Mouse (Mus musculus): Measurements from ENCODE around the gene Olfr552. TPM values are rescaled to one million over a fixed set of nuclear protein-coding genes. Genes with fewer than 3 reads are reported as not detected.
"Not testable (repeated sequence)": the region's sequence is repeated elsewhere in the genome, so short reads cannot be mapped to it uniquely, and the experiment has no call there.

The Olfr552 gene
- polyA plus RNA-seq, 1 experiment from 2014 or later: not detected

DNA sequence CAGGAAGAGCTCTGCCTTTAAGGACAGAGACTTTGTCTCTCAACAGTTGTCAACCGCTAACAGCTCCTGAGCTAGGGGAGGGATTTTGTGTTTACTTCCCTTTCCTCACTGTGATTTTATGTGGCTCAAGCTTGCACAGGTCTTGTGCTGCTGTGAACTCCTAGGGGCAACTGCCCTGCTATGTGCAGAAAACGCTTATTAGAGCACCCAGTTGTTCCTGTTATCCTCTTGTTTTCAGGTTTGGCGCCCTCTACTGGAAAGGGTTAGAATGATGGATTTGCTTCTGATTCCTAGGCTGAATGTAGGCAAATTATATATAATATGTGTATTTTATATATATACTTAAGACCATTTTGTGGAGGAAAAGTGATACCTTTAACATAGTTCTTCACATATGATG, 39.1 kb downstream of the Olfr552 start:
- no peaks in the 10 kb centered on the region for H3K4me1 ChIP-seq (ENCODE audit: insufficient read depth, low read depth, low read length)
- no peak overlapping the region for H3K4me3 ChIP-seq (ENCODE audit: low read depth, low read length)
- WGBS: 24% methylated on average over 3 of the region's 3 CpGs
- H3K9ac ChIP-seq (replicated peaks; ENCODE audit: low read depth): no peak overlapping the region
- no peaks in the 10 kb centered on the region for H3K36me3 ChIP-seq (ENCODE audit: insufficient read depth, low read length)
- no peak overlapping the region for H3K27ac ChIP-seq (ENCODE audit: low read length)
- H3K27me3 ChIP-seq (replicated peaks; ENCODE audit: insufficient read depth, low read length): no peaks in the 10 kb centered on the region
- ATAC-seq: no peak
- TF ChIP-seq EP300 (IDR thresholded peaks at IDR 0.05): no peak
- peak; percentile 74 for TF ChIP-seq CTCF (IDR thresholded peaks at IDR 0.05)
- H3K4me2 ChIP-seq (replicated peaks; ENCODE audit: low read depth, low read length): no peak overlapping the region
- H3K9me3 ChIP-seq (ENCODE audit: low read length): no peaks in the 10 kb centered on the region
- DNase-seq (ENCODE audit: low spot score): peak; percentile 65

DNA sequence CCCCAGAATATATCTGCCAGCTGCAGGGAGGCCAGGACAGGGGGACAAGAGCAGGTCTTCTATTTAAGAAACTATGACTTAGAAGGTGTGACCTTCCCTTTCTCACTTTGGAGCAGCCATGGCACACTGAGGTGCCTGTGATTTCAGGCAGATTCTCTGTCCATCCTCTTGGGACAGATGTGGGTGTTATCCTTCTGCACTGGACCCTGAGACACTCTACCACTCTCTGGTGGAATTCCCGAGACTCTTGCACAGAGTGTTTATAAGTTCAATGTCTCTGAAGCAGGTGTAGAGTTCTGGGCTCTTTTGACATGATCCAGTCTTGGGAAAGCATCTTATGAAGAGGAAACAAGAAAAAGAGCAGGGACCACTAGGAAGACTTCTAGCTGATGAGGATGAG, 40.6 kb downstream of the Olfr552 start, which contains the start of gene Olfr554:
Gene Olfr554, plus strand, starts transcription at position 301 of the 400 bp plus-strand sequence.
- Histone ChIP-seq H3K36me3 (ENCODE audit: insufficient read depth, low read length) (no peaks in the 10 kb centered on the region), H3K9ac (replicated peaks; ENCODE audit: low read depth) (no peak within 1 kb of the TSS), H3K4me3 (ENCODE audit: low read depth, low read length) (no peak within 1 kb of the TSS), H3K9me3 (ENCODE audit: low read length) (no peaks in the 10 kb centered on the region), H3K27me3 (replicated peaks; ENCODE audit: insufficient read depth, low read length) (no peaks in the 10 kb centered on the region), H3K4me1 (ENCODE audit: insufficient read depth, low read depth, low read length) (no peaks in the 10 kb centered on the region), H3K27ac (ENCODE audit: low read length) (no peak within 1 kb of the TSS), H3K4me2 (replicated peaks; ENCODE audit: low read depth, low read length) (no peak within 1 kb of the TSS)
- TF ChIP-seq CTCF (IDR thresholded peaks at IDR 0.05) (no peak), EP300 (IDR thresholded peaks at IDR 0.05) (no peak)
- no peak for ATAC-seq
- 50% methylated on average over 1 of the region's 1 CpGs for WGBS
- no peak for DNase-seq (ENCODE audit: low spot score)

DNA sequence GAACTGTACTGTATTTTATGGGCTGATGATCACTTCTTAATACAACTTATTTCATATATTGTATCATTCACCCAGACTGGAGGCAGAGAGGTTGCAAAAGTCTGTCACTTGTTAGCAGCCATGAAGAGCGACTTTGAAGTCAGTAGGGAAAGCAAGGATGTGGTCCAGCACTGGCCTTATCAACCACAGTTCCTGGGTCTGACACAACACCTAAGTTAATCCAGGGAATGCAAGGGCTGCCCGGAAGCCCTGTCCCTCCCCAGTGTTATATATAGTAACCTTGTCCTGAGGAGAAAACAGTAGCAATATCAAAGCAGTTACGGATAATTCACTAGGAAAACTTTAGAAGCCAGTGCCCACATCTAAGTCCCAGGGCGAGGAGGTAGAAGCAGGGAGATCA, 47.4 kb downstream of the Olfr552 start:
- not testable (repeated sequence) for H3K27ac ChIP-seq (ENCODE audit: low read length); H3K4me1 ChIP-seq (ENCODE audit: insufficient read depth, low read depth, low read length); DNase-seq (ENCODE audit: low spot score); ATAC-seq; H3K27me3 ChIP-seq (replicated peaks; ENCODE audit: insufficient read depth, low read length); H3K9ac ChIP-seq (replicated peaks; ENCODE audit: low read depth); H3K36me3 ChIP-seq (ENCODE audit: insufficient read depth, low read length); H3K4me2 ChIP-seq (replicated peaks; ENCODE audit: low read depth, low read length); H3K9me3 ChIP-seq (ENCODE audit: low read length); H3K4me3 ChIP-seq (ENCODE audit: low read depth, low read length)
- 63% methylated on average over 4 of the region's 4 CpGs for WGBS

Other genes with a start within 250 kb of the Olfr552 start
- gene Rrm1, start 156.1 kb upstream of the Olfr552 start, polyA plus RNA-seq (2015; fragmentation: Nextera tagmentation; extraction: Ambion mirVana): 20.7 and 25.2 TPM in 2 replicates
- not detected in 2 replicates for gene Olfr543, start 116.1 kb upstream of the Olfr552 start, polyA plus RNA-seq (2015; fragmentation: Nextera tagmentation; extraction: Ambion mirVana)
- not detected in 2 replicates for gene Olfr544, start 109.5 kb upstream of the Olfr552 start, polyA plus RNA-seq (2015; fragmentation: Nextera tagmentation; extraction: Ambion mirVana)
- not detected in 2 replicates for gene Olfr545, start 98.2 kb upstream of the Olfr552 start, polyA plus RNA-seq (2015; fragmentation: Nextera tagmentation; extraction: Ambion mirVana)
- not detected in 2 replicates for gene Olfr547, start 63.0 kb upstream of the Olfr552 start, polyA plus RNA-seq (2015; fragmentation: Nextera tagmentation; extraction: Ambion mirVana)
- gene Olfr548-ps1, start 56.9 kb upstream of the Olfr552 start, polyA plus RNA-seq (2015; fragmentation: Nextera tagmentation; extraction: Ambion mirVana): not detected in 2 replicates
- gene Olfr549, start 47.9 kb upstream of the Olfr552 start, polyA plus RNA-seq (2015; fragmentation: Nextera tagmentation; extraction: Ambion mirVana): not detected in 2 replicates
- 0.76 and 0.80 TPM in 2 replicates for gene Trim21, start 32.3 kb upstream of the Olfr552 start, polyA plus RNA-seq (2015; fragmentation: Nextera tagmentation; extraction: Ambion mirVana)
- gene Olfr550, start 26.3 kb upstream of the Olfr552 start, polyA plus RNA-seq (2015; fragmentation: Nextera tagmentation; extraction: Ambion mirVana): 0.21 TPM in 2 replicates
- not detected in 2 replicates for gene Olfr551, start 5.9 kb upstream of the Olfr552 start, polyA plus RNA-seq (2015; fragmentation: Nextera tagmentation; extraction: Ambion mirVana)
- not detected in 2 replicates for gene Olfr553, start 20.4 kb downstream of the Olfr552 start, polyA plus RNA-seq (2015; fragmentation: Nextera tagmentation; extraction: Ambion mirVana)
- gene Olfr554, start 40.7 kb downstream of the Olfr552 start, polyA plus RNA-seq (2015; fragmentation: Nextera tagmentation; extraction: Ambion mirVana): not detected in 2 replicates
- not detected in 2 replicates for gene Olfr555, start 61.1 kb downstream of the Olfr552 start, polyA plus RNA-seq (2015; fragmentation: Nextera tagmentation; extraction: Ambion mirVana)
- not detected in 2 replicates for gene Olfr556, start 67.1 kb downstream of the Olfr552 start, polyA plus RNA-seq (2015; fragmentation: Nextera tagmentation; extraction: Ambion mirVana)
- 11.6 and 13.2 TPM in 2 replicates for gene Trim68, start 89.6 kb downstream of the Olfr552 start, polyA plus RNA-seq (2015; fragmentation: Nextera tagmentation; extraction: Ambion mirVana)
- not detected in 2 replicates for gene Olfr557, start 98.1 kb downstream of the Olfr552 start, polyA plus RNA-seq (2015; fragmentation: Nextera tagmentation; extraction: Ambion mirVana)
- 0.13 and 0.16 TPM in 2 replicates for gene Olfr558, start 104.4 kb downstream of the Olfr552 start, polyA plus RNA-seq (2015; fragmentation: Nextera tagmentation; extraction: Ambion mirVana)
- not detected in 2 replicates for gene Olfr33, start 121.3 kb downstream of the Olfr552 start, polyA plus RNA-seq (2015; fragmentation: Nextera tagmentation; extraction: Ambion mirVana)
- not detected in 2 replicates for gene Olfr559, start 129.7 kb downstream of the Olfr552 start, polyA plus RNA-seq (2015; fragmentation: Nextera tagmentation; extraction: Ambion mirVana)
- not detected in 2 replicates for gene Olfr560, start 161.6 kb downstream of the Olfr552 start, polyA plus RNA-seq (2015; fragmentation: Nextera tagmentation; extraction: Ambion mirVana)
- gene Olfr78, start 161.7 kb downstream of the Olfr552 start, polyA plus RNA-seq (2015; fragmentation: Nextera tagmentation; extraction: Ambion mirVana): 0.04 and 0.12 TPM in 2 replicates
- gene Olfr561, start 173.5 kb downstream of the Olfr552 start, polyA plus RNA-seq (2015; fragmentation: Nextera tagmentation; extraction: Ambion mirVana): not detected in 2 replicates
- not detected in 2 replicates for gene Olfr564, start 205.7 kb downstream of the Olfr552 start, polyA plus RNA-seq (2015; fragmentation: Nextera tagmentation; extraction: Ambion mirVana)

Measured in lung, postnatal 0 days (tissue).